Mouse (Mus musculus) mouse trophoblast stem cell (cell line): ENCODE data around the gene Arl6ip5.

Experiments used
- in situ Hi-C, 2 experiments: fragments of 300-500 bp; cut with MseI, MboI; formaldehyde crosslinking; loops; 2 replicates in 1 of 2; 3 replicates in 1 of 2; pipeline ENCODE4 v1.15.1; 2025

Gene Arl6ip5

GRCm38 (mm10) chr6:97210191-97210961, at the start of gene Arl6ip5:
Gene Arl6ip5 (plus strand): TSS chr6:97210689.
- in situ Hi-C loops: no loop called here

DNA sequence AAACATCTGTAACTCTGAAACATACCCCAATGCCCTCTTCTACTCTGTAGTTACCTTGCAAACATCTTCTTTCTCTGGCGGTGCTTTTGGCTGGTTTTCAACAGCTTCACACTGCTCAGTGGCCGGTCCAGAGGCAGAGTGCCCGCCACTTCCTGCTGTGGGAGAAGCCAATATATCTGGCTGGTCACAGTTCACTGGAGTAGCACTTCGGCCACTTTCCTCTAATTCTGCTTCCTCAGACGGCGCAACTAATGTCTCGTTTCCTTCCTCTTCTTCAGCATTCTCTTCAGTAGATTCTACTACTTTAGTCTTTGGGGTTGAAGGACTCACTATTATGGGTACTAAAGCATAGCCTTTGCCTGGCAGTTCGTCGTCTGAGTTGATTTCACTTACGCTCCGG, 34.8 kb upstream of the Arl6ip5 start:
- in situ Hi-C loops: no loop called here

DNA sequence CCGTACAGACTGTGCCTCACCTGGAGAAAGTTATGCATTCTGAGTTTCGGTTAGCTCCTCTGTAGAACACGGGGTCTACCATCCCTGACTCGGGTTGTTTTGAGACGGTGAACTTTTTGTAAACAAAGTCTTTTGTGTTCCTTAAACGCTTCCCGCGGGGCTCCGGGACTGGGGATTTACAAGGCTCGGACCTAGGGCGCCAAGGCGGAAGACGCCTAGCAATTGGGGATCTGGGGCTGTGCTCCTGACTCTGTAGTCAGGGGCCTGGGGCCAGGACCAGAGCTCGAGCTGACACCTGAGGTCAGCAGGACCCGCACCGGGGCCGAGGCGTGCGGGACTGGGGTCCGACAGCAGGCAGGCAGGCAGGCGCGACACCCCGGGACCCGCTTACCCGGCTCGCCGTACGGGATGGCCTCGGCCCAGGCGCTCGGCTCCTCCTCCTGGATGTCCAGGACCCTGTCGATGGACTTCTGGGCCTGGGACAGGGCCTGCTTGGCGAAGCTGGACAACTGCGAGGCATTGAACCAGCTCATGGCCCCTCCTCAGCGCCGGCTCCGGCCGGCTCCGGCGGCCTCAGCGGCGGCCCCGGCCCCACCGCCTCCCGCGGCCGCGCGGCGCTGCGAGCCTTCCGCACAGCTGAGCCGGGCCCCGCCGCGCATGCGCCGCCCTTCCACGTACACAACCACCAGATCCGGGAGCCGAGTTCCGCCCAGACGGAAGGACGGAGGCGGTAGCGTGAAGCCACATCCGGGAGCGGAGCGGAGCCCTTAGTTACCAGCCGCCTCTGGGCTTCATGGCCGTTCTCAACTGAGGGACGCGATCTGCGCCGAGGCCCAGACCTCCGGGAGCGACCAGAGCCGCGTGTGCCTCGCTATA, 31.8 kb upstream of the Arl6ip5 start, which contains the start of gene Tmf1:
Tmf1 (minus strand) TSS at position 632 of the 876 bp plus-strand sequence.
- in situ Hi-C loops: no loop called here

GRCm38 (mm10) chr6:97179367-97179828, 31.1 kb upstream of the Arl6ip5 start:
- in situ Hi-C loops: no loop called here

GRCm38 (mm10) chr6:97200437-97200836, 10.1 kb upstream of the Arl6ip5 start:
- in situ Hi-C loops: no loop called here

- in situ Hi-C loops: no loop called here
Measured at GRCm38 (mm10) chr6:97202477-97202876, 8.0 kb upstream of the Arl6ip5 start.

DNA sequence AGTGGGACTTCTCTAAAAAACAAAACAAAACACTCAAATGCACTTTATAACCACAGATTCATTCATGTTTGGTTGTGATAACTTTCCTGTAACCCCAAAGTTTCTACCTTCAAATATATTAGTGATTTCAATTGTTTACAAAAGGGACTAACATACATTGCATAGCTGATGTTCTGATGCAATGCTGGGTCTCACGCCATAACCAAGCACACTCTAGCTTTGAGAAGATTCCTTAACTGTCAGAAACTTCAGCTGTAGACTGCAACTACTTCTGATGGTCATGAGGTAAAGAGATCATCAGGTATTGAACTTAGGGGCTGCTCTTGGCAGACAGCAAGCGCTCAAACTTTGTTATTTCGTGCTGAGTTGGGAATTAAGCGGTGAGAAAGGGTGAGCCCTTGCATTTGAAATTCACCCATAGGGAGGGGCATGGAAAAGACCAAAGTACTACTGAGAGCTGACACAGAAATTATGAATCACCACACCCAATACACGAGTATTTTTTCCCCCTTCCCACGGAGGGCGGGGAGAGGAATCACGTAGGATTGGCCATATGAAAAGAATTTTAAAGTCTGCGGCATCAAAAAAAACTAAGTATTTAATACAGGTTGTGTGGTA, 6.1 kb upstream of the Arl6ip5 start:
- in situ Hi-C loops: no loop called here

- in situ Hi-C loops: no loop called here
Measured at GRCm38 (mm10) chr6:97204952-97205351, 5.5 kb upstream of the Arl6ip5 start.

- in situ Hi-C loops: no loop called here
Measured at GRCm38 (mm10) chr6:97205439-97205885, 5.0 kb upstream of the Arl6ip5 start, which contains the start of gene Uba3. Gene Uba3 (minus strand): TSS chr6:97205647.

DNA sequence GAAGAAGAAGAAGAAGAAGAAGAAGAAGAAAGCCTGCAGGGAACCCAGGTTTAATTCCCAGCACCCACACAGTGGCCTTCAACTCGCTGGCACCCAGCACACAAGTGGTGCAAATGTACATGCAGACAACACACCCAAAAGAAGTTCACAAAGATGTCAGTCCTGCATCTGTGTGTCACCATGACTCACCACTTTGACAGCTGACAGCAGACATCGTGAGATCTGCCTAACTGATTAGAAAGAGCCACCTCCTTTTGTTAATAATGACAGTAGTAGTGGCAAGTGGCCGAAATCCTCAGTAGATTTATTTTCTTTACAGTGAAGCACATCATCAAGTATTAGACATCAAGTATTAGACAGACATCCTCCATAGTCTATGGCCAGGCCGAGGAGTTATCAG, 3.4 kb upstream of the Arl6ip5 start:
- in situ Hi-C loops: no loop called here

DNA sequence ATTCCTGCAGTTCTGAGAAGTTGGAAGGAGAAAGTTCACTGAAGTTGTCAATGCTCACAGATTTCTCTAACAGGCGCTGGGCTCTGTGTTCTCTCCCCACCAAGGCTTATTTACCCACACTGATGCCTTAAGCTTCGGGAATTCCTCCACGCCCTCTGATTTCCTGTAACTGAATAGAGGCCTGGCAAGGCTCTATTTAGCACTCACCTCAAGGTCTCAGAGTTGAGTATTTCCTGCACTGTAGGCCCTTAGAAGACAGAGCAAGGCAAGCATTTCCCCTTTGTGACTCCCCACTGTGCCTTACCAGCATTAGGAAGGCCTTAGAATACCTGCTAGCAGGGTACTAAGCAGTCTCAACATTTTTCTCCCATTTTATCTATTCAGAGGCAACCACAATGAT, 2.1 kb upstream of the Arl6ip5 start:
- in situ Hi-C loops: no loop called here

DNA sequence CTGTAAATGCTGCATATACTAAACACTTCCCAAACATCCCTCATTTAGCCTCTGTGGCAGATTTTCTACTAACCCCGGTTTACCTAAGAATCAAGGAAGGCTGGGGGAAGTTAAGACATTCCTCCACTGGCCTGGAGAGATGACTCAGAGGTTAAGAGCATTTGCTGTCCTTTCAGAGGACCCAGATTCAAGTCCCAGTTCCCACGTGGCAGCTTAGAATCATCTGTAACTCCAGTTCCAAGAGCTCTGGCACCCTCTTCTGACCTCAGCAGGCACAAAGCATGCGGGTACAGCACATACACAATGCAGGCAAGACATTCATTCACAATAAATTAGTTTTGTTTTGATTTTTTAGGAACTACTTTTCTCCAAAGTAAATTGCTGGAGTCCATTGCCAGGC, 1.3 kb upstream of the Arl6ip5 start:
- in situ Hi-C loops: no loop called here

DNA sequence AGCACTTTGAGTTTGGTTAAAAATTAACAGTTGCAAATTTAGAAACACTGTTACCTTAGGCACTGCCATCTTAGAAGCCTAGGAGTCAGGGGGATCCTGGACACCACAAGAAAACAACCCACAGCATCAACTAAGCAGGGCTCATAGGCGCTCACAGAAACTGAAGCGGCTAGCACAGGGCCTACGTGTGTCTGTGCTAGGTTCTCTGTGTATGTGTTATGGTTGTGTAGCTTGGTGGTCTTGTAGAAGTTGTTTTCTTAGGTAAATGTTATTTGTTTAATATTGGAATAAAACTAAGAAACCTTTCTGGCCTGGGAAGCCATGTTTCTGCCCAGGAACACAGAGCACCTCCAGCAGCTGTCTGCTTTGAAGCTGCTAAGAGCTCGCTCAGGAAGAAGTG, 738 bp upstream of the Arl6ip5 start:
- in situ Hi-C loops: no loop called here

- in situ Hi-C loops: no loop called here
Measured at GRCm38 (mm10) chr6:97210962-97211601, 593 bp downstream of the Arl6ip5 start.

DNA sequence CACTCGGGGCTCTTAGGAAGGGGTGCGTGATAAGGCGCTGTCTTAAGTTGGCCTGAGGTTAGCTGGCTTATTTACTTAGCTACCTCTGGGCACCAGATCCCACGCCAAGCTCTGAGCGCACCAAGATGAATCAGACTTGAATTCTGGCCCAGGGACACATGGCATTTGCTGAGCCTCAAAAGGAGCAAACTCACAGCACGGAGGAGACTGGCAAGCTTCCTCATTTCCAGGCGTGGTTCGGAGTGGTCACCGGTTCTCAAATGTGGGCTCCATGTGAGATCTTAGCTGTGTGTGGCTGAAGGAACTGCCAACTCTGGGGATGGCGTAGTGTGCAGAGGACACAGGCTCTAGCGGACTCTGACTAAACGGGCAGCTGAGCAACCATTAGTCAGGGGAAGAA, 1.5 kb downstream of the Arl6ip5 start:
- in situ Hi-C loops: no loop called here

DNA sequence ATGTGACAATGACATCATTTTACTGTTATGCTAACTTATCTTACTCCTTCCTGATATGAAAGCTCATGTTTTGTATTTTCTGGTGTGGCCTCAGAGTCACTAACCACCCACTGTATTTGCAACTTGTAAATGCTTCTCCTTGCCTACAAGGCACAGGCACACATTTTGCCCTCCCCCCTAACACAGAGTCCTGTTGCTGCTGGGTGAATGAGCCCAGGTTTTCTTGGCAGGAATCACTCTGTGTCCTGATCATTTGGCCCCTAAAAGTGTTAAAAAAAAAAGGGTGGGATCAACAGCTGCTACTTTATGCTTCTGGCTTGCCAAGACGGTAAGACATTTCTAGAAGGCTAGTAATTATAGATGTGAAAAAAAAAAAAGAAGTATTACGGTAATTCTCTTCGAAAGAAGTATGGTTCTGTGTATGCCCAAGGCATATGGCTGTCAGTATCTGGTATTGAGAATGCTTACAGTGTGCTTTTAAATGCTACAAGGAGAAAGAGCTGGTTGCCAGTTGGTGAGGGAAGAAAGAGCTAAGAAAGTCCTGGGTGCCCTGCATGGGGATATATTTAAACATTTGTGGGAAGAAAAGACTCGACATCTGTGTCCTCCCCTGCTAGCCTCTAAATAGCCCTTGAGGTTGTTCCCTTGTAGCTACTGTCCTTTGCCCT, 5.8 kb downstream of the Arl6ip5 start:
- in situ Hi-C loops: no loop called here

DNA sequence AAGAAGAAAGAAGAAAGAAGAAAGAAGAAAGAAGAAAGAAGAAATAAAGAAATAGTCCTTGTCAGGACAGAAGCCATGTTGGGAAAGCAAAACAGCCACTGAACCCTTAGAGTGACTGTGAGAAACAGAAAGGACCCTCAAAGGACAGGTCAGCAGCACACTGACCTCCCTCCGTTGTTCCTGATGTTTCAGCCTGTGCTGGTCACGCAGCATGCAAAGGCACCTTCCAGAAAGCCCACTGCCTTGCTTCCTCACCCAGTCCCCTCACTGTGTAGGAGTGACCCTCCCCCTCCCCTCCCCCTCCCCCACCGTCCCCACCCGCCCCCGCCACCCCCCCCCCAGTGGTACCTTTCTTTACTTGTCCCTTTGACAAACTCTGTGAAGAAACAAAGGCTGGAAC, 10.2 kb downstream of the Arl6ip5 start:
- in situ Hi-C loops: no loop called here

- in situ Hi-C loops: no loop called here
Measured at GRCm38 (mm10) chr6:97221205-97222025, 10.9 kb downstream of the Arl6ip5 start.

GRCm38 (mm10) chr6:97222321-97222720, 11.8 kb downstream of the Arl6ip5 start:
- in situ Hi-C loops: no loop called here

DNA sequence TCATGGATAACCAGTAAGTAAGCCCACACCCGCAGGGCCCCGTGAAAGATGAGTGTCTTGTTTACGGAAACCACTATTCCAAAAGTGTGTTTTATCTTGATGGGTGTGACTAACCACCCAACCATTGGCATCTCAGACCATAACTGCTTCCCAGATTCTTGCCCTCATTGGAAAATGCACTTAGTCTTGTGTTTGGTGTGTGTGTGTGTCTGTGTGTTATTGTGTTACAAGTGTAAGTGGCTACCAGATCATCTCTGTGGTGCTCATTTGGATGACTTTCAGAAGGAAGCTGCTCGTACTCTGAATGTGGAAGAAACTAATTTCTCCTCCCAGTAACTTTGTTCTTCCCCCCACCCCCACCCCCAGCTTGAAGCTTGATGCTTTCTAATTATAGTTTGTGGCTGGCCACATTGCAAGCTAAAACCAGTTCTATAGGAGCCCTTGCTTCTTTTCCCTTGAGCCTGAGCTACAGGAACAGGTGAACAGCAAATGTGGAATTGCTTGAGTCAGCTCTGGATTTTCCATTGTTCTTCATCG, 12.5 kb downstream of the Arl6ip5 start:
- in situ Hi-C loops: no loop called here
